Mouse (Mus musculus) gastrocnemius, postnatal 4 days (tissue): ENCODE measurements around the gene Dst. TPM values are rescaled to one million over a fixed set of nuclear protein-coding genes. Genes with fewer than 3 reads are reported as not detected.

ENCODE experiments used
- DNase-seq, 2 experiments: peaks; one replicate each; pipeline ENCODE4 v3.0.0; 2021 to 2022; ENCODE audit warnings: low spot score in 2 of 2, mixed read lengths in 2 of 2
- total RNA-seq, 2 experiments: library from RNA; stranded (reverse); gene quantifications; 2 replicates each; pipeline ENCODE4 v1.2.3; 2021

Gene Dst
- total RNA-seq, 2 experiments from 2014 or later, result 181 to 191 TPM

- no peak for DNase-seq
Measured at GRCm38 (mm10) chr1:34021574-34021973, 113.5 kb downstream of the Dst start.

DNA sequence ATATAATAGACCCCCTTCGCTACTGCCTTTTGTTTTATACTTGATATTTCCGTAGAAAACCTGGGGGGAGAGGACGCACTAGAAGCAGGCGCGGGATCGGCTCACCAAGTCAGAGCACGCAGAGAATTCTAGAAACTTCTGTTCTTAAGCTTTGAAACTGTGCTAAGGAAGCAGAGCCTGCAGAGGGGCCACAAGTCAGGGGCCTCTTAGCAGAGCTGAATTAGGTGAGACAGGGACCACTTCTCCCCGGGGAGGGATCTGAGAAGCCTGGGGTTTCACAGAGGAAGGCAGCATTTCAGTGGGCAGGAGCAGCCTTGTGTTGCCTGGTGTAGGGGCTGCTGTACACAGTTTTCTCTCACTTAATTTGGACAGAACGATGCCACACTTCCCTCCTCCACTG lies 115.1 kb downstream of the Dst start:
- DNase-seq, result no peak

DNA sequence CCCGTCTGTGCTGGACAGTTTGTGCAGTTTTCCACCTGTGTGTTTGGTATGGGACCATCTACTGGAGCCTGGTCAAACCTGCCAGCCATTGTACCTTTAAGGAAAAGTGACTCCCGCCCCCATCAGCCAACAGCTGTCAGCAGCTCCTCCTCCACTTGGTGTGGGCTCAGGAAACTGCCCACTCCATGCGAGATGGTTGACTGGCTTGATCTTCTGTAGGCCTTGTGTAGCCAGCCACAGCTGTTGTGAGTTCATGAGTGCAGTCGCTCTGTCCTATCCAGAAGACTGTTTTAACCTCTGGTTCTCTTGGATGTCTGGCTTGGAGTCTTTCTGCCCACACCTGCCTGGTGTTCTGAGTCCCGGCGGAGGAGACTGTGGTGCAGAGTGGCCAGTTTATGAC lies 117.9 kb downstream of the Dst start:
- DNase-seq, result no peak

- no peak for DNase-seq
Measured at GRCm38 (mm10) chr1:34028722-34029121, 120.7 kb downstream of the Dst start.

GRCm38 (mm10) chr1:34030330-34031021 lies 122.5 kb downstream of the Dst start:
- DNase-seq, result no peak

GRCm38 (mm10) chr1:34033052-34033451 lies 125.0 kb downstream of the Dst start:
- no peak for DNase-seq

- DNase-seq, result no peak
Measured at GRCm38 (mm10) chr1:34033478-34033877, 125.5 kb downstream of the Dst start.

DNA sequence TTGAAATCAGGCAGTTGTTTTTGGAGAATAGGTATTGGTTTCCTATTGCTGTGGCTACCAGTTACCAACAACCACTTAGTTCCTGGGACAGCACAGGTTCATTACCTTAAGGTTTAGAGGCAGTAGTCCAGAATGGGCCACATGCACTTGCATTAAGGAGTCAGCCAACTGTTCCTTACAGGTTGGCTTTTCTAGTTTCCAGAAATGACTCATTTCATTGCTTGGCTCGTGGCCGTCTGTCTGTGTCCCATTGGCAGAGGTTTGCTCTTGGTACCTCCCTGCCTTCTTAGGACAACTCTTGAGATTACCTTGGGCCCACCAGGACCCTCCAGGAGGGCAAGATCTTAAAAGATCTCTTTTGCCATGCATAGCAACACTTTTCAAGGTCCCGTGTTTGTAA lies 125.9 kb downstream of the Dst start:
- no peak for DNase-seq

DNA sequence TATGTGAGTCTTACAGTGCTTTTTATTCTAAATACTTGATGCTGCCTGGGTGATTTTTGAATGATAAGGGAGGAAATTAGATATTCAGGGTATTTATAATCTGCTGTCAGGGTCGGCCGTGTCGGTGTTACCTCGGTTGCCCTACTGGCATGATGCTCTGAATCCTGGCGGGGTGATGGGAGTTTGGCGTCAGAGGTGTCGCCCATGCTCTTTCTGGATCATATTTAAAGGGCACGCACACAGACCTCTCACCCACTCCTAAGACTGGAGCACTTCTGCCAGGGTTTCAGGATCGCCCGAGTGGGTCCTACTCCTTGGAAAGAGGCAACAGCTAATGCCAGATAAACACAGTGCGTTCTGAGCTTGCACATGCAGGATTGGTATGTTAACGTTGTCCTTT lies 128.1 kb downstream of the Dst start:
- no peak for DNase-seq

DNA sequence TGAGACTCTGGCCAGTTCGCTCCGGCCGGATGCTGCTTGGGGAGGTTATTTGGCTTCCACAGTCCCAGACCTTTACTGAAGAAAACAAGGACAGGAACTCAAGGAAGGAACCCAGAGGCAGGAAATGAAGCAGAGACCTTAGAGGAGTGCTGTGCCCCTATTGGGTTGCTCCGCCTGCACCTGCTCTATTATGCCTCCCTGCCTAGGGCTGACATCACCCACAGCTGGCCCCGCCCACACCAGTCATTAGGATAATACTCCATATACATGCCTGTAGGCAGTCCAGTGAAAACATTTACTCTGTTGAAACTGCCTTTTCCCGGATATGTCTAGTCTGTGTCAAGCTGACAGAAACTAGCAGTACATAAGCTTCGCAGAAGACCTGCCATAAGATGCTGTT lies 130.5 kb downstream of the Dst start:
- DNase-seq, result no peak

DNA sequence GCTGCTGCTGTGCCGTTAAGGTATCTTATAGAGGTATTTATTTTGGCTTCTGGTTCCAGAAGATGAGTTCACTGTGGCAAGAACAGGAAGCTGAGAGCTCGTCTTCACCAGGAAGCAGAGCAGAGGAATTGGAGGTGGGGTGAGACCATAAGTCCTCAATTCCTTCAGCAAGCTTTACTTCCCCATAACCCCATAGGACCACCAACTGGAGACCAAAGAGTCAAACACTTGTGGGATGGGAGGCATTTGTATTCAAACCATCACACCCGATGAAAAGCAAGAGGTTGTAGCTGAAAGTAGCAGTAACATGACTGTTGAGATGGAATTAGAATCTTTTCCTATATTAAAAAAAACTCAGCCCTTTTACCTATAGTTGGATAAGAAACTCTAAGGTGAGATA lies 132.0 kb downstream of the Dst start:
- no peak for DNase-seq

GRCm38 (mm10) chr1:34040901-34041721 lies 133.1 kb downstream of the Dst start:
- DNase-seq, result no peak

DNA sequence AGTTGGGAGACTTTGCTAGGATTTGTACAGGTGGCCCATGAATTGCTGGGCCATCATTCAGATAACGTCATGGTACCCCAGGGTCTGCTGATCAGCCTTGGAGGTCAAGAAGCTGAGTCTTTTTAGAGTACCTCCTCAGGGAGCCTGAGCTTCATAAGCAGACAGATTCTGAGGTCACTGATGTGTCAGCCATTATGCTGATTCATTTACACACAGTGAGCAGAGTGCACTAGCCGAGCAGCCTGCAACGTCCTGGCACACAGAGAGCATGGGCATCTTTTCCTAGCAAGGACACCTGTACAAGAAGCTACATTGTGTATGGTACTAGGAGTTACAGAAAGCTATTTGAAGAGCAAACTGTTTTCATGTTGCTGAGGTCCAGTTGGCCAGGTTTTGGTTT lies 134.3 kb downstream of the Dst start:
- no peak for DNase-seq

GRCm38 (mm10) chr1:34043327-34043726 lies 135.3 kb downstream of the Dst start:
- DNase-seq, result no peak

DNA sequence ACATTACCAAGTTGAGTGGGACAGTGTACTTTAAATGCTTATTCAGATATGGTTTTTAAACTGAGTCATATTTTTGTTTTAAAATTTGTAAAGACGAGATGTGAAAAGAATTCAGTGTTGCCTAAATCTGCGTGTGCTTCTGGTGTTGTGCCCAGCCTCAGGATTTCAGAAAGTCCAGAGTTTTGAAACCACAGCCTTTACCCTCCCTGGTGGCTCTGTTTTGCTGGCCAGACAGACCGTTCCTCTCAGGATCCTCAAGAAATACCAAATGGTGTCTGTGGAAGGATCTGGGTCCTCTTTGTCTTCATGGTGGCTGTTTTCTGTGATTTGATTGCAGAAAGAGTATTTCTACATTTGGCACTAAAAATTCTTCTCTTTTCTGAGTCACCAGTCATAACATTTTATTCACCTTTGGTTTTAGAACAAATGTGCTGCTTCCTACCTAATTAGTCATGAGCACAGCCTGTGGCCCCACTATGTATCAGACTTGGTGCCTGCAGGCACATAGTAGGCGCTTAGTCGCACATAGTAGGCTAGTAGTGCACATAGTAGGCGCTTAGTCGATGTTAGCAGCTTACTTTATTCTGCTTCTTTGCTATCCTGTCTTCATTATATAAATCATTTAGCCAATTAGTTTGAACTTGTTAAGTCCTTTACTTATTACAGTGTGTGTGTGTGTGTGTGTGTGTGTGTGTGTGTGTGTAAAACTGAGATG lies 136.0 kb downstream of the Dst start:
- DNase-seq, result no peak

DNA sequence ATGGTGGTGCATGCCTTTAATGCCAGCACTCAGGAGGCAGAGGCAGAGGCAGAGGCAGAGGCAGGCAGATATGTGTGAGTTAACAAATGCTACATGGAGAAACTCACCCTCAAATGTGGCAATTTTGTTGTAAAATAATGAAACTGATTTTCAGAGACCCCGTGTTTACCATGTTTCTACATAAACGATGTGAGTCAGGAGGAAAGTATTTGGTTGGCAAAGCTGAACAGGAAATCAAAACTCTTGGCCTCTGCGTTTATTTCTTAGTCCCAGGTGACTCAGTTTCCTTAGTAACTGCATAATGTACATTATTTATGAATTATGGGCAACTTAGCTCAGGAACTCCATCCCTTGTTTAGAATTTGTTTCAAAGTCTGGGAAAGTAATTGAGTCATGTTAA lies 136.7 kb downstream of the Dst start:
- no peak for DNase-seq

- no peak for DNase-seq
Measured at GRCm38 (mm10) chr1:34047285-34047684, 139.3 kb downstream of the Dst start.

- no peak for DNase-seq
Measured at GRCm38 (mm10) chr1:34051251-34051650, 143.2 kb downstream of the Dst start.

GRCm38 (mm10) chr1:34052422-34052821 lies 144.4 kb downstream of the Dst start:
- no peak for DNase-seq

GRCm38 (mm10) chr1:34054970-34055369 lies 146.9 kb downstream of the Dst start:
- DNase-seq, result no peak

- DNase-seq, result no peak
Measured at GRCm38 (mm10) chr1:34056658-34057057, 148.6 kb downstream of the Dst start.

DNA sequence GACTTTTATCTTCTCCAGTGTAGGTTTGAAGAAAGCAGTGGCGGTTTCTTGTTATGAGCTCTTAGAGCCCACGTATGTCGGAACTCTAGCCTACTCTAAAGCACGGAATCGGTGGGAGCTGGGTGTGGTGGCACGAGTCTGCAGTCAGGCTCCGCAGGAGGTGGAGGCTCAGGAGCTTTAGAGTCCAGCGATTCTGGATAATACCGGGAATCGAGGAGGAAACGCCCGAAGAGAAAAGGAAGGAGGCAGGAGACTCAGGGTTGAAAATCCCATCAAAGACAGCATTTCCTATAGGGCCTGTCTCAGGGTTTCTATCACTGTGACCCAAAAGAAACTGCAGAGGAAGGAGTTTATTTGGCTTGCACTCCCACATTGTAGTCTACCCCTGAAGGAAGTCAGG lies 151.2 kb downstream of the Dst start:
- DNase-seq, result no peak
